ENCODE assay signal across 7 mouse cellular contexts in the genomic region with DNA sequence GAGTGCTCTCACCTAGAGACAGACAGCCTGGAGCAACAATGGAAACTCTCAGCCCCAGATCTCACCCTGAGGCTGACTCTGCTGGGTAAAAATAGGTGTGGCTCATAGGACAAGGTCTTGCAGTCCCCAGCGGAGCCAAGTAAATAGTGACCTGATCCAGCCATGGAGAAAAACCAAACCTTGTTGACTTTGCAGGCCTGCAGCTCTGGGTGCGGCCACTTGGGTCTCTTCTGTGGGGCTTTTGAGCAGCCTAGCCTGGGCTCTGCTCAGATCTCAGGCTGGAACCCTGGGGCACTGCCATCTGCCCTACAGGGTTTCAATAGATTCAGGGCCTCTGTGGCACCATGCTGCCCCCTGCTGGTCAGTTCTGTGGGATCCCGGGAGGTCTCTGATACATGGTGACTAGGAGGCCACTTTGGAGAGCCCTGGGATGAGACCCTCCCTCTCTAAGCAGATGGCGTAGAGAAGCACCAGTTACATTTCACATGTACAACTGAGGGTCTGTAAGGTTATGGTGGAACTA. TPM values are rescaled to one million over a fixed set of nuclear protein-coding genes. Genes with fewer than 3 reads are reported as not detected.
A peak's percentile ranks its signal among the peaks of the same experiment; 100 is the strongest.
DNase-seq lines count a peak whose midpoint lies in the region; ATAC-seq lines count a peak whose summit lies in the region.

No protein-coding gene starts in this region.

- no peaks in the 10 kb centered on the region for H3K36me3 ChIP-seq in embryonic facial prominence, embryonic 13.5 days
- no peaks in the 10 kb centered on the region for H3K36me3 ChIP-seq in limb, embryonic 13.5 days
- no peaks in the 10 kb centered on the region for H3K36me3 ChIP-seq in midbrain, embryonic 16.5 days (ENCODE audit: control insufficient read depth, insufficient read depth, low read length)

- H3K27me3 ChIP-seq in embryonic facial prominence, embryonic 13.5 days = no peaks in the 10 kb centered on the region
- no peaks in the 10 kb centered on the region for H3K27me3 ChIP-seq in limb, embryonic 13.5 days
- H3K27me3 ChIP-seq in midbrain, embryonic 16.5 days (ENCODE audit: control insufficient read depth, insufficient read depth, low read depth, low read length) = no peaks in the 10 kb centered on the region

- peak; percentile 65 to 69 for DNase-seq in adrenal gland, postnatal 4 days (ENCODE audit: low spot score in 2 of 2)
- DNase-seq in heart, adult 8-10 months (ENCODE audit: low spot score) = peak; percentile 91
- DNase-seq in kidney, adult 8-10 months = peak; percentile 82 to 95
- peak; percentile 12 to 31 for DNase-seq in spleen, postnatal 36 days (ENCODE audit: low spot score in 2 of 2)

- 0 out of 2 replicates have a peak, but pooled peaks have one; percentile 43 for ATAC-seq in embryonic facial prominence, embryonic 13.5 days (ENCODE audit: insufficient number of reproducible peaks, insufficient read depth, low FRiP score, low TSS enrichment, low read depth)
- peak; percentile 40; the same call in 1 of the 2 replicates for ATAC-seq in limb, embryonic 13.5 days (ENCODE audit: low FRiP score, low read depth)
- peak; percentile 58 for ATAC-seq in midbrain, embryonic 16.5 days

- no peaks in the 10 kb centered on the region for H3K9me3 ChIP-seq in embryonic facial prominence, embryonic 13.5 days
- H3K9me3 ChIP-seq in limb, embryonic 13.5 days = no peaks in the 10 kb centered on the region
- no peaks in the 10 kb centered on the region for H3K9me3 ChIP-seq in midbrain, embryonic 16.5 days (replicated peaks; ENCODE audit: control insufficient read depth, low read length, poor library complexity, severe bottlenecking)

- no peak overlapping the region for H3K4me2 ChIP-seq in embryonic facial prominence, embryonic 13.5 days
- no peak overlapping the region for H3K4me2 ChIP-seq in limb, embryonic 13.5 days (replicated peaks)
- no peak overlapping the region for H3K4me2 ChIP-seq in midbrain, embryonic 16.5 days (ENCODE audit: low read length)

- no peak overlapping the region for H3K27ac ChIP-seq in embryonic facial prominence, embryonic 13.5 days
- no peak overlapping the region for H3K27ac ChIP-seq in limb, embryonic 13.5 days
- no peak overlapping the region for H3K27ac ChIP-seq in midbrain, embryonic 16.5 days (ENCODE audit: low read length)

- no peak overlapping the region for H3K9ac ChIP-seq in embryonic facial prominence, embryonic 13.5 days
- H3K9ac ChIP-seq in limb, embryonic 13.5 days = no peak overlapping the region
- H3K9ac ChIP-seq in midbrain, embryonic 16.5 days (ENCODE audit: low read depth, low read length) = no peak overlapping the region

- no peak overlapping the region for H3K4me3 ChIP-seq in embryonic facial prominence, embryonic 13.5 days
- H3K4me3 ChIP-seq in limb, embryonic 13.5 days = no peak overlapping the region
- H3K4me3 ChIP-seq in midbrain, embryonic 16.5 days (ENCODE audit: low read depth, low read length) = no peak overlapping the region

- WGBS in embryonic facial prominence, embryonic 13.5 days = 40% methylated on average over 4 of the region's 4 CpGs
- WGBS in limb, embryonic 13.5 days = 43% methylated on average over 4 of the region's 4 CpGs
- WGBS in midbrain, embryonic 16.5 days = 49% methylated on average over 4 of the region's 4 CpGs

- H3K4me1 ChIP-seq in embryonic facial prominence, embryonic 13.5 days = 0 out of 2 replicates have a peak, but pooled peaks cover 3% of the 10 kb centered on the region
- 0 out of 2 replicates have a peak, but pooled peaks cover 8% of the 10 kb centered on the region for H3K4me1 ChIP-seq in limb, embryonic 13.5 days
- H3K4me1 ChIP-seq in midbrain, embryonic 16.5 days (ENCODE audit: control insufficient read depth, insufficient read depth, low read length) = no peaks in the 10 kb centered on the region

RNA-seq across cellular contexts. Expression of gene Aldh1l1, which starts 28.7 kb away (rescaled TPM):
- 10 to 100 TPM; 70.6 to 81.5 TPM for total RNA-seq in adrenal gland, postnatal 4 days (2021)
- 1.6 and 1.9 TPM in 2 replicates for polyA plus RNA-seq in embryonic facial prominence, embryonic 13.5 days (2015; fragmentation: Nextera tagmentation; extraction: Ambion mirVana)
- total RNA-seq in heart, adult 8-10 months (2022) = 1 to 10 TPM; 1.8 to 5.1 (median 3.7) TPM
- polyA plus RNA-seq in limb, embryonic 13.5 days (2015; fragmentation: Nextera tagmentation; extraction: Ambion mirVana) = 2.0 and 2.4 TPM in 2 replicates
- polyA plus RNA-seq in midbrain, embryonic 16.5 days (2015; fragmentation: Nextera tagmentation; extraction: Ambion mirVana) = 46.5 and 72.2 TPM in 2 replicates

RNA-seq across cellular contexts. Expression of gene Klf15, which starts 52.6 kb away (rescaled TPM):
- total RNA-seq in adrenal gland, postnatal 4 days (2021) = 10 to 100 TPM; 14.3 to 15.0 TPM
- polyA plus RNA-seq in embryonic facial prominence, embryonic 13.5 days (2015; fragmentation: Nextera tagmentation; extraction: Ambion mirVana) = 7.5 and 7.8 TPM in 2 replicates
- 10 to 100 TPM; 55.7 to 79.2 (median 65.3) TPM for total RNA-seq in heart, adult 8-10 months (2022)
- 5.0 and 5.1 TPM in 2 replicates for polyA plus RNA-seq in limb, embryonic 13.5 days (2015; fragmentation: Nextera tagmentation; extraction: Ambion mirVana)
- 12.6 and 17.5 TPM in 2 replicates for polyA plus RNA-seq in midbrain, embryonic 16.5 days (2015; fragmentation: Nextera tagmentation; extraction: Ambion mirVana)

Comparison
In these comparisons a context has a peak if more than half of its experiments do, and no peak if none do; other contexts are left out.
1. DNase-seq: peak in every context shown above with its lines; median percentile 91 in heart, adult 8-10 months; 88 in kidney, adult 8-10 months; 67 in adrenal gland, postnatal 4 days; 22 in spleen, postnatal 36 days.
2. RNA of gene Aldh1l1, which starts 28.7 kb away (polyA plus RNA-seq): 46.5 to 72.2 TPM in midbrain, embryonic 16.5 days; 2.0 to 2.4 TPM in limb, embryonic 13.5 days and 1.6 to 1.9 TPM in embryonic facial prominence, embryonic 13.5 days; every median in the first group is over 10 times any median in the second.
3. Peak in every context shown above with its lines, with median percentiles within 50 percentile points of each other: ATAC-seq.